Mouse (Mus musculus) heart, adult 2 months (tissue): ENCODE measurements around the gene Hdhd5. TPM values are rescaled to one million over a fixed set of nuclear protein-coding genes. Genes with fewer than 3 reads are reported as not detected.
A peak's percentile ranks its signal among the peaks of the same experiment; 100 is the strongest.

Experiments used
- DNase-seq, 2 experiments: peaks; one replicate each; pipeline ENCODE4 v3.0.0; 2021
- H3K27ac ChIP-seq: fragments of 200-600 bp; 2 replicates; pipeline ENCODE4 v1.8.1; 2022
- H3K27me3 ChIP-seq: fragments of 200-500 bp; 2 replicates; pipeline ENCODE4 v1.6.1; 2012; ENCODE audit warnings: mild to moderate bottlenecking, low read length, inconsistent platforms, mixed read lengths; ENCODE audit not compliant: control insufficient read depth, insufficient read depth
- H3K36me3 ChIP-seq: fragments of 200-500 bp; 2 replicates; pipeline ENCODE4 v1.6.1; 2012; ENCODE audit warnings: low read length, inconsistent platforms; ENCODE audit not compliant: control insufficient read depth, insufficient read depth
- H3K4me1 ChIP-seq: fragments of 200-500 bp; 2 replicates; pipeline ENCODE4 v1.6.1; 2011; ENCODE audit warnings: low read length; ENCODE audit not compliant: control insufficient read depth, insufficient read depth
- H3K4me3 ChIP-seq: fragments of 200-600 bp; 2 replicates; pipeline ENCODE4 v1.8.1; 2022
- H3K79me2 ChIP-seq: fragments of 200-500 bp; replicated peaks from 2 replicates; pipeline ENCODE4 v1.6.1; 2012; ENCODE audit warnings: mild to moderate bottlenecking, inconsistent platforms, low read length, moderate library complexity, mixed read lengths; ENCODE audit not compliant: control insufficient read depth, insufficient read depth
- H3K9ac ChIP-seq: fragments of 200-500 bp; 2 replicates; pipeline ENCODE4 v1.6.1; 2012; ENCODE audit warnings: low read depth, mild to moderate bottlenecking, control low read depth, inconsistent platforms, low read length, mixed read lengths
- CTCF ChIP-seq: fragments of 200-600 bp; IDR thresholded peaks from 2 replicates; pipeline ENCODE4 v1.8.1; 2022; ENCODE audit warnings: antibody characterized with exemption, mild to moderate bottlenecking, moderate library complexity
- EP300 ChIP-seq: fragments of 200-500 bp; IDR thresholded peaks from 2 replicates; pipeline ENCODE4 v1.6.1; 2011; ENCODE audit warnings: low read depth, low read length, control low read depth; ENCODE audit not compliant: insufficient read depth
- POLR2A ChIP-seq: fragments of 200-500 bp; IDR thresholded peaks from 2 replicates; pipeline ENCODE4 v1.6.1; 2011; ENCODE audit warnings: mild to moderate bottlenecking, low read depth, low read length, control low read depth; ENCODE audit not compliant: insufficient read depth
- WGBS: fragments of 180-500 bp; shearing (Covaris S2); methylation state at CpG from one replicate; pipeline ENCODE4 v1.1.7; 2018; 5-methylcytosine and 5-hydroxymethylcytosine counted together
- intact Hi-C: fragments of 180-260 bp; cut with DNase I; formaldehyde crosslinking; loops from one replicate; pipeline ENCODE4 v1.15.1; 2025
- polyA plus RNA-seq: library from polyadenylated mRNA; depleted of rRNA; stranded (reverse); fragments of >200 nt; gene quantifications from 2 replicates; pipeline ENCODE4 v1.2.3, GENCODE M21; 2012; rRNA removed
- total RNA-seq, 2 experiments: library from RNA; stranded (reverse); gene quantifications; 2 replicates each; pipeline ENCODE4 v1.2.3; 2021

Hdhd5 gene
- total and polyA plus RNA-seq, 3 experiments, result 17.1 to 29.9 (median 18.4) TPM

- Histone ChIP-seq H3K36me3 (no peaks in the 10 kb centered on the region), H3K4me1 (no peaks in the 10 kb centered on the region; the same call in 1 of the 2 replicates), H3K9ac (no peak overlapping the region), H3K4me3 (peak overlapping the region; percentile 59; the same call in 1 of the 2 replicates), H3K27me3 (no peaks in the 10 kb centered on the region), H3K79me2 (no peaks in the 10 kb centered on the region), H3K27ac (no peak overlapping the region)
- TF ChIP-seq POLR2A (no peak), EP300 (no peak), CTCF (no peak)
- DNase-seq, result no peak
- intact Hi-C loops, result no loop called here
- WGBS, result 54% methylated on average over 9 of the region's 9 CpGs
Measured at GRCm38 (mm10) chr6:120464406-120464939, 66.6 kb downstream of the Hdhd5 start.

- no peaks in the 10 kb centered on the region for H3K27me3 ChIP-seq
- H3K4me3 ChIP-seq, result peak overlapping the region; percentile 59
- H3K27ac ChIP-seq, result no peak overlapping the region
- WGBS, result 2% methylated on average over 11 of the region's 11 CpGs
- peak in 1 of 2 experiments; percentile 51 for DNase-seq
- no peak for TF ChIP-seq EP300
- TF ChIP-seq CTCF, result peak; percentile 14
- TF ChIP-seq POLR2A, result no peak
- peak overlapping the region; percentile 83 for H3K9ac ChIP-seq
- no peaks in the 10 kb centered on the region for H3K79me2 ChIP-seq
- H3K36me3 ChIP-seq, result no peaks in the 10 kb centered on the region
- H3K4me1 ChIP-seq, result no peaks in the 10 kb centered on the region; the same call in 1 of the 2 replicates
- intact Hi-C loops, result no loop called here
Measured at GRCm38 (mm10) chr6:120463884-120464283, 67.2 kb downstream of the Hdhd5 start.

- peak; percentile 86 to 87 for DNase-seq
- WGBS, result 1% methylated on average over 88 of the region's 90 CpGs
- TF ChIP-seq POLR2A (peak; percentile 54; the same call in 1 of the 2 replicates), CTCF (no peak), EP300 (no peak)
- Histone ChIP-seq H3K9ac (peak within 1 kb of the TSS; percentile 83), H3K27ac (peak within 1 kb of the TSS; percentile 52), H3K36me3 (no peaks in the 10 kb centered on the region), H3K4me1 (no peaks in the 10 kb centered on the region; the same call in 1 of the 2 replicates), H3K4me3 (peak within 1 kb of the TSS; percentile 59), H3K27me3 (no peaks in the 10 kb centered on the region), H3K79me2 (no peaks in the 10 kb centered on the region)
- intact Hi-C loops, result no loop called here
Measured at GRCm38 (mm10) chr6:120463086-120463871, 67.8 kb downstream of the Hdhd5 start, which contains the start of gene Il17ra. TSS of gene Il17ra (plus strand) at chr6:120463247.

GRCm38 (mm10) chr6:120462251-120462650 lies 68.9 kb downstream of the Hdhd5 start:
- WGBS, result 65% methylated on average over 6 of the region's 6 CpGs
- intact Hi-C loops, result no loop called here
- no peak overlapping the region for H3K9ac ChIP-seq

GRCm38 (mm10) chr6:120461217-120461616 lies 69.9 kb downstream of the Hdhd5 start:
- Histone ChIP-seq H3K27me3 (no peaks in the 10 kb centered on the region), H3K4me1 (no peaks in the 10 kb centered on the region; the same call in 1 of the 2 replicates), H3K36me3 (no peaks in the 10 kb centered on the region), H3K27ac (no peak overlapping the region), H3K4me3 (no peak overlapping the region), H3K9ac (no peak overlapping the region), H3K79me2 (no peaks in the 10 kb centered on the region)
- 62% methylated on average over 15 of the region's 15 CpGs for WGBS
- TF ChIP-seq EP300 (no peak), CTCF (no peak), POLR2A (no peak)
- no peak for DNase-seq
- intact Hi-C loops, result no loop called here

More at GRCm38 (mm10) chr6:120462251-120462650, 68.9 kb downstream of the Hdhd5 start:
- H3K36me3 ChIP-seq, result no peaks in the 10 kb centered on the region
- no peaks in the 10 kb centered on the region; the same call in 1 of the 2 replicates for H3K4me1 ChIP-seq
- no peak overlapping the region for H3K27ac ChIP-seq
- no peak for DNase-seq
- no peaks in the 10 kb centered on the region for H3K79me2 ChIP-seq
- TF ChIP-seq CTCF (no peak), EP300 (no peak), POLR2A (no peak)
- H3K27me3 ChIP-seq, result no peaks in the 10 kb centered on the region
- H3K4me3 ChIP-seq, result no peak overlapping the region

Other genes with a start within 250 kb of the Hdhd5 start
- not detected for gene D330020A13Rik, start 237.0 kb downstream of the Hdhd5 start, total RNA-seq
- not detected in 2 replicates for gene D330020A13Rik, start 237.0 kb downstream of the Hdhd5 start, polyA plus RNA-seq
- under 1 TPM; 0.20 to 0.29 TPM for gene B4galnt3, start 236.8 kb downstream of the Hdhd5 start, total RNA-seq
- 0.20 and 0.26 TPM in 2 replicates for gene B4galnt3, start 236.8 kb downstream of the Hdhd5 start, polyA plus RNA-seq
- 10 to 100 TPM; 27.6 to 28.8 TPM for gene Kdm5a, start 167.2 kb downstream of the Hdhd5 start, total RNA-seq
- gene Kdm5a, start 167.2 kb downstream of the Hdhd5 start, polyA plus RNA-seq, result 3.4 and 6.5 TPM in 2 replicates
- gene Ccdc77, start 166.9 kb downstream of the Hdhd5 start, total RNA-seq, result 1 to 10 TPM; 3.7 to 4.0 TPM
- 2.6 and 6.6 TPM in 2 replicates for gene Ccdc77, start 166.9 kb downstream of the Hdhd5 start, polyA plus RNA-seq
- 1 to 10 TPM; 2.1 to 2.4 TPM for gene Il17ra, start 68.1 kb downstream of the Hdhd5 start, total RNA-seq
- gene Il17ra, start 68.1 kb downstream of the Hdhd5 start, polyA plus RNA-seq, result 5.4 and 5.9 TPM in 2 replicates
- not detected for gene Tmem121b, start 37.5 kb downstream of the Hdhd5 start, total RNA-seq
- not detected in 2 replicates for gene Tmem121b, start 37.5 kb downstream of the Hdhd5 start, polyA plus RNA-seq
- 10 to 100 TPM; 12.9 to 17.4 TPM for gene Cecr2, start 135.1 kb upstream of the Hdhd5 start, total RNA-seq
- 7.0 and 9.5 TPM in 2 replicates for gene Cecr2, start 135.1 kb upstream of the Hdhd5 start, polyA plus RNA-seq
- gene Slc25a18, start 242.3 kb upstream of the Hdhd5 start, total RNA-seq, result under 1 TPM; 0.11 to 0.13 TPM
- 0.18 and 0.37 TPM in 2 replicates for gene Slc25a18, start 242.3 kb upstream of the Hdhd5 start, polyA plus RNA-seq